Mouse (Mus musculus) bone marrow, adult 2 months (tissue): Measurements from ENCODE around the gene Grk1.

Source experiments
- CTCF ChIP-seq: fragments of 200-500 bp; IDR thresholded peaks from 2 replicates; pipeline ENCODE4 v1.5.1; 2011; ENCODE audit warnings: low read length, control low read depth; ENCODE audit not compliant: control insufficient read depth, insufficient read depth
- POLR2A ChIP-seq: fragments of 200-500 bp; IDR thresholded peaks from 2 replicates; pipeline ENCODE4 v1.6.1; 2011; ENCODE audit warnings: low read depth, mild to moderate bottlenecking, control low read depth, low read length, borderline replicate concordance; ENCODE audit not compliant: control insufficient read depth

- no peak for TF ChIP-seq CTCF
- TF ChIP-seq POLR2A, result no peak
Measured at GRCm38 (mm10) chr8:13356681-13357080, 48.2 kb upstream of the Grk1 start.
